Mouse (Mus musculus): Measurements from ENCODE around the gene Ucn2.

- TF ChIP-seq CTCF (IDR thresholded peaks at IDR 0.05; ENCODE audit: low read depth) (no peak), EP300 (optimal IDR thresholded peaks at IDR 0.05) (no peak)
Observed at GRCm38 (mm10) chr9:108953081-108953636, 32.7 kb upstream of the Ucn2 start, which contains the start of gene Col7a1.
